Mouse (Mus musculus) forebrain, embryonic 10.5 days (tissue): Measurements from ENCODE around the gene Gm42791. TPM values are rescaled to one million over a fixed set of nuclear protein-coding genes. Genes with fewer than 3 reads are reported as not detected.

ENCODE experiments used
- DNase-seq: peaks from one replicate; pipeline ENCODE4 v3.0.0-alpha.2; 2017; ENCODE audit warnings: low spot score; ENCODE audit errors: extremely low spot score
- H3K27ac ChIP-seq: fragments of 300-500 bp; sonication (generic); 2 replicates; pipeline ENCODE4 v1.5.1; 2016; ENCODE audit warnings: mild to moderate bottlenecking
- H3K27me3 ChIP-seq: fragments of 300-500 bp; sonication (generic); 2 replicates; pipeline ENCODE4 v1.6.1; 2016; ENCODE audit warnings: mild to moderate bottlenecking; ENCODE audit not compliant: poor library complexity, severe bottlenecking
- H3K36me3 ChIP-seq: fragments of 300-500 bp; sonication (generic); replicated peaks from 2 replicates; pipeline ENCODE4 v1.6.1; 2016; ENCODE audit warnings: mild to moderate bottlenecking, moderate library complexity
- H3K4me1 ChIP-seq: fragments of 300-500 bp; sonication (generic); 2 replicates; pipeline ENCODE4 v1.6.1; 2016
- H3K4me3 ChIP-seq: fragments of 300-500 bp; sonication (generic); 2 replicates; pipeline ENCODE4 v1.5.1; 2016; ENCODE audit warnings: mild to moderate bottlenecking, moderate library complexity
- H3K9me3 ChIP-seq: fragments of 300-500 bp; sonication (generic); 2 replicates; pipeline ENCODE4 v1.6.1; 2016; ENCODE audit warnings: mild to moderate bottlenecking, moderate library complexity
- WGBS: fragments of 180-500 bp; shearing (Covaris S2); methylation state at CpG from one replicate; pipeline ENCODE4 v1.1.7; 2016; 5-methylcytosine and 5-hydroxymethylcytosine counted together
- polyA plus RNA-seq: library from polyadenylated mRNA; unstranded; fragments of >200 nt; fragmentation: Nextera tagmentation; extraction: Ambion mirVana; gene quantifications from 2 replicates; pipeline ENCODE4 v1.2.1, GENCODE M21; 2016

Gene Gm42791
- polyA plus RNA-seq, 1 experiment from 2014 or later, result 1.2 TPM

DNA sequence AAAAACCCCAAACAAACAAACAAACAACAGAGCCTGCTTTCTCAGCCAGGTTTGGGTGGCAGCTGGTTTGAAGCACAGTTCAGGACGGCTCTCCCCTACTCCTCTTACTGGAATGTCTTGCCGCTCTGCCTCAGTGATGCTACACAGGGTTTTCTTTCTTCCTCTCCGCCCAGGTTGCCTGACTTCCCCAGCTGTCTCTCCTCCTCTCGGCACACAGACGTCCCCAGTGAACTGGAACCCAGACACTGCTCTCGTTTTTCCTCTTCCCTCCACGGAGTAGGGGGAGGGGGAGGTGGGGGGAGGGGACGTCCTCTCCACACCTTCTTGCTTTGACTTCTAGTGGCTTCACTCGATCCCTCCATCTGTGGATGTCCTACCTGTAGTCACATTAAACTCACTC lies 10.1 kb upstream of the Gm42791 start:
- Histone ChIP-seq H3K27me3 (peaks cover 7% of the 10 kb centered on the region; the same call in 1 of the 2 replicates), H3K36me3 (no peaks in the 10 kb centered on the region), H3K4me3 (no peak overlapping the region), H3K9me3 (no peaks in the 10 kb centered on the region), H3K27ac (no peak overlapping the region), H3K4me1 (peaks cover 41% of the 10 kb centered on the region)
- 46% methylated on average over 9 of the region's 9 CpGs for WGBS
- no peak for DNase-seq

DNA sequence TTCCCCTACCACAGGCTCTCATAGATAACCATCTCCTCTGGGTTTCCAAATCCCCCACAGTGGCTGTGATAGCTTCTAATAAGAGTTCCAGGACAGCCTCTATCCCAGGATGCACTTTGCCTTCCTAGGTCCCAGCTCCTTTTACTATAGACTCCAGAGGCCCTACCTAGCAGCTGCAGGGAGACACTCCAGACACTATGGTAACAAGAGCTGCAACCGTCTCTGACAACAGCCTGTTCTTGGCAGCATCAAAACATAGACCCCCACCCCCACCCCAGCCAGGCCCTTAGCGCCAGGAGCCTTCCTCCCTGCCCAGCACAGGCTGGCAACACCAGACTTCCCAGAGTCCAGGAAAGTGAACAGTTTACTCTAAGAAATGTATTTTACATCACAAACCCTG lies 8.2 kb upstream of the Gm42791 start:
- Histone ChIP-seq H3K4me3 (no peak overlapping the region), H3K9me3 (no peaks in the 10 kb centered on the region), H3K4me1 (peaks cover 41% of the 10 kb centered on the region), H3K27ac (no peak overlapping the region), H3K27me3 (peaks cover 7% of the 10 kb centered on the region; the same call in 1 of the 2 replicates), H3K36me3 (no peaks in the 10 kb centered on the region)
- 58% methylated on average over 2 of the region's 2 CpGs for WGBS
- DNase-seq, result no peak

DNA sequence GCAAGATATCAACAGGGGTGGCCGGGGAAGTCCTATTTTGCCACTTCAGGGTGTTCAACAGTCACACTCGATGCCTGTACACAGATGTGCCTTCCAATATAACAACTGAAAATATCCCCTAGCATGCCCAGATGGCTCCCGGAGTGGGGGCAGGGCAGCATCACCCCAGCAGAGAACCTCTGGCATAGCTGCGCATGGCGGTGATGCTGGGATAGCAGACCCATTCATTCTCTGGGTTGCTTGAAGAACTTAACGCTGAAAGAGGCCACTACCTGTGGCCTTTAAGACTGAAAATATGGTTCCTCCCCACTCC lies 7.8 kb upstream of the Gm42791 start:
- H3K4me3 ChIP-seq, result no peak overlapping the region
- H3K27ac ChIP-seq, result no peak overlapping the region
- DNase-seq, result no peak
- no peaks in the 10 kb centered on the region for H3K9me3 ChIP-seq
- no peaks in the 10 kb centered on the region for H3K36me3 ChIP-seq
- 73% methylated on average over 6 of the region's 6 CpGs for WGBS
- peaks cover 41% of the 10 kb centered on the region for H3K4me1 ChIP-seq
- peaks cover 7% of the 10 kb centered on the region; the same call in 1 of the 2 replicates for H3K27me3 ChIP-seq

DNA sequence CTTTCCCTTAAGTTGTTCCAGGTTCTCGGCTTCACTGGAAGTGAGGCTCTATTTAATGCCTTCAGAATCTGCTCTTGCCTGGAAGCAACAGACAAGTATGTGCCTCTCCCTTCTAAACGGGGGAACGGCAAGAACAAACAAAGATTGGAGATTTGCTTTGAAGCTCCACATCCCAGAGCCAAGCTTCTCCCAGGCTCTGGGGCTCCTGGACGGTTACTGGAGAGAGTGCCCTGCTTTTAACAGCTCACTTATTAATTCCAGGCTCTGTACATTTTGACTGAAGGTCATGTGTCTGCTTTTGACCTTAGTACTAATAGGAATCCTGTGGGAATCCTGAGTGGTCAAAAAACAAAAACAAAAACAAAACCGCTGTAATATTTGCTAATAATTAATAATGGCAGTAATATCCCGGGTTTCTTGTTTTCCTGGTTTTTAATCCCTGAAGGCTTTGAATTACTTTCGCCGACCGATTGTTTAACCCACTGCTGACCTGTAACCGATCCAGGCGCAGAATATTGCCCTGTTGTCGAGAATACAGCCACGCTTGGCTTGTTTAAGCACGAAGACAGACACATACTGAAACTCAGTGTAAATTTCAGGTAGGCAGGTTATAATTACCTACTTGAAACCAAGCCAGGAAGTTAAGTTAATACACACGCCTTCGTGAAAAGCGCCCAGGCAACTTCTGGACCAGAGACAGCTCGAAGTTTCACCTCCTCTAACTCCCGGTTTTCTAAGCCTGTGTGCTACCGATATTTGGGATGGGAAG lies 7.3 kb upstream of the Gm42791 start:
- H3K27ac ChIP-seq, result no peak overlapping the region; the same call in 1 of the 2 replicates
- no peak overlapping the region for H3K4me3 ChIP-seq
- H3K36me3 ChIP-seq, result no peaks in the 10 kb centered on the region
- H3K27me3 ChIP-seq, result peaks cover 7% of the 10 kb centered on the region; the same call in 1 of the 2 replicates
- peaks cover 39% of the 10 kb centered on the region for H3K4me1 ChIP-seq
- no peak for DNase-seq
- WGBS, result 71% methylated on average over 20 of the region's 20 CpGs
- H3K9me3 ChIP-seq, result no peaks in the 10 kb centered on the region

DNA sequence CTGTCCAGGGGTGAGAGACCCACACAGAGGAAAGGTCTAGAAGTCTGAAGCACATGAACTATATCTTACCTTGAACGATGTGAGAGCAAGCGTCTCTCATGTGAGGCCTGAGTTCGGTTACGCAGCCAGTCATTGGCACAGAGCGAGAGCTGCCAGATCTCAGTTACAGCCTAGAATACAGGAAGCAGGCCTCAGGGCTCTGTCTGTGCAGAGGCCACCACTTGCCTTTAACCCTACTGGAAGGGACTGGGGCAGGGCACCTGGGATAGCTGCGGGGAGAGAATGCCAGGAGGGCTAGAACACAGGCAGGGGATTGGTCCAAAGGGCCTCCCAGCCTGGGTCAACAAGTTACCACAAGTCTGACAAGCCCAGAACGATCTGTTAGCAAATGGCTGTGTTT lies 4.9 kb upstream of the Gm42791 start:
- H3K27ac ChIP-seq, result peak overlapping the region; percentile 33; the same call in 1 of the 2 replicates
- WGBS, result 91% methylated on average over 7 of the region's 7 CpGs

DNA sequence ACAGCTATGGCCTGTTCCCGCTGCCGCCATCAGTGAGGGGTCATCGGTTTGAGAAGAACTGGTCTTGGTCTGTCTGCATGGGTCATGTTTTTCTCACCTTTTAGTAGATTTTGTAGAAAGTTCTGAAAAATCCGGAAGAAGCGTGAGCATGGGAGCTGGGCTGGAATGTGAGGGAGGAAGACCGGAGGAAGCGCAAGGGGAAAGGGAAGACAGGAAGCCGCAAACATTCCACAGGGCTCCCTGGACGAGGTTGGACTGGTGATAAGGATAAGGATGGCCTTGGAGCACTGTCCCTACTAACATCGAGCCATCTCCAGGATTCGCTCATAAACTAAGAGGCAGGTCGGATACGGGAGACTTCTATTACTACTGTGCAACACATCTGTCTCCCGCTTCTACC lies 3.6 kb upstream of the Gm42791 start:
- Histone ChIP-seq H3K36me3 (peaks cover 3% of the 10 kb centered on the region; the same call in 1 of the 2 replicates), H3K27me3 (no peaks in the 10 kb centered on the region), H3K4me1 (peaks cover 44% of the 10 kb centered on the region), H3K27ac (no peak overlapping the region), H3K4me3 (no peak overlapping the region), H3K9me3 (0 out of 2 replicates have a peak, but pooled peaks cover 1% of the 10 kb centered on the region)
- DNase-seq, result no peak
- WGBS, result 85% methylated on average over 14 of the region's 14 CpGs

More for the DNA sequence above, 4.9 kb upstream of the Gm42791 start:
- H3K27me3 ChIP-seq, result no peaks in the 10 kb centered on the region
- H3K4me3 ChIP-seq, result no peak overlapping the region
- H3K36me3 ChIP-seq, result no peaks in the 10 kb centered on the region
- H3K9me3 ChIP-seq, result no peaks in the 10 kb centered on the region
- no peak for DNase-seq
- peaks cover 35% of the 10 kb centered on the region for H3K4me1 ChIP-seq

DNA sequence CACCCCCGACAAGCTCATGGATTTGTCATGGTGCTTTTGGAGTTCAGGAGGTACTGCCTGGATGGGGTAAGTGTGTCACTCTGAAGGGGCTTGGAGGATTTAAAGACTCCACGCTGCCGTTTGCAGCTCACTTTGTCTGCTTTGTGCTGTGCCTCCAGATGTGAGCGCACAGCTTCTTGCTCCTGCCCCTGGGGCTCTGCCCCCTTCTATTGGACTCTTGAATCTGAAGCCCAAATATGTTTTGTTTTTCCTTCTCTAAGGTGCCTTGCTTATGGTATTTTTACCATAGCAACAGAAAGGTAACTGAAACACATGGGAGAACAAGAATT lies 1.7 kb upstream of the Gm42791 start:
- Histone ChIP-seq H3K4me1 (peaks cover 28% of the 10 kb centered on the region), H3K27ac (peak overlapping the region; percentile 30; the same call in 1 of the 2 replicates), H3K36me3 (peaks cover 18% of the 10 kb centered on the region), H3K4me3 (no peak overlapping the region), H3K9me3 (peaks cover 14% of the 10 kb centered on the region; the same call in 1 of the 2 replicates), H3K27me3 (no peaks in the 10 kb centered on the region)
- DNase-seq, result no peak
- WGBS, result 81% methylated on average over 4 of the region's 4 CpGs

DNA sequence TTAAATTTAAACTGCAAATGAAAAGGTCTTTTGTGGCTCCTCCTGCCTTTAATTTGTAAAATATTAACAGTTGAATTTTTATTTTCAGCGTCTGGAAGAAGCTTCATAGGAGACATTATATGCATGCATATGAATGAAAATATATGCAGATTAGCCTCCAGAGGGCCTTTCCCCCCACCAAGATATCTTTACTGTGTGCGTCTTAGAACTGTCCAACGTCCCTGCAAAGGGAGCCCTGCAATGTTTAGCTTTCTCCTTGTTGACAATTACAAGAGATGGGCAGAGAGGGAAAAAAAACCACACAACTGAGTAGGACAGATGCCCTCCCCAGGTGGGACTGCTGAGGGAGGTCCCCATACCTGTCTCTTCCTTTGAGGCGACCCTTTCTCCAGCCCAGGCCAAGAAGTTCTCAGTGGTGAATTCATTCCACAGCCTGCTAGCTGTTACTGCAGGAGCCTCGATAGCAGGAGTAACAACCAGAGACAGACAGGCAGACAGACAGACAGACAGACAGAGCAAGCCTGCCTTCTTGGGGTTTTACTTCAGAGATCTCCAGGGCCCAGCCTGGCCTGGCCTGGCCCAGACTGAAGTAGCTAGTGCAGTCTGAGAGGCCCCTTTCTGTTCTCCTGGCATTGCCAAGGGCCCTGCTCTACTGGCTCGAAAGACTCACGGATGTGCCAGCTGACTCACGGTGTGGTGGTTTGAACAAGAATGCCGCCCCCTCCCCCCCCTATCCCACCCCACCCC lies 1.2 kb upstream of the Gm42791 start:
- peaks cover 15% of the 10 kb centered on the region; the same call in 1 of the 2 replicates for H3K9me3 ChIP-seq
- H3K36me3 ChIP-seq, result peaks cover 23% of the 10 kb centered on the region
- no peaks in the 10 kb centered on the region for H3K27me3 ChIP-seq
- no peak for DNase-seq
- H3K27ac ChIP-seq, result peak overlapping the region; percentile 30; the same call in 1 of the 2 replicates
- peaks cover 28% of the 10 kb centered on the region for H3K4me1 ChIP-seq
- 79% methylated on average over 8 of the region's 9 CpGs for WGBS
- H3K4me3 ChIP-seq, result no peak overlapping the region

DNA sequence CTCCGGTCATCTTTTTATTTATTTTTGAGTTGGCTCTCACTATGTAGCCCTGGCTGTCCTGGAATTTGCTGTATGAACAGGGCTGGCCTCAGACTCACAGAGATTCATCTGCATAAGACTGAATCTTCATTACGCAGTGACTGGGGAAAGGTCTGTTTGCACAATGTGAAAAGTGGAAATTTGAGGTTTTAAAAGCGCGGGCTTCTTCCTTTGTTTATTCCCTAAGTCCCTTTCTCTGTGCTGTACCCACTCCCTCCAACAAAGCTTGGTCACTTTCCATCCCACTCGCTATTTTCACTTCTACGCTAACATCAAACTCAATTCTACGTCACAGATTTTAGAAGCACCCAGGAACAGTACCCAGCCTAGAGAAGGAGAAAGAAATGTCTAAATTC lies 639 bp downstream of the Gm42791 start:
- Histone ChIP-seq H3K4me1 (peaks cover 28% of the 10 kb centered on the region), H3K36me3 (peaks cover 23% of the 10 kb centered on the region), H3K9me3 (peaks cover 27% of the 10 kb centered on the region; the same call in 1 of the 2 replicates), H3K27ac (peak overlapping the region; percentile 92), H3K27me3 (no peaks in the 10 kb centered on the region), H3K4me3 (peak overlapping the region; percentile 62)
- no peak for DNase-seq
- 81% methylated on average over 7 of the region's 7 CpGs for WGBS

DNA sequence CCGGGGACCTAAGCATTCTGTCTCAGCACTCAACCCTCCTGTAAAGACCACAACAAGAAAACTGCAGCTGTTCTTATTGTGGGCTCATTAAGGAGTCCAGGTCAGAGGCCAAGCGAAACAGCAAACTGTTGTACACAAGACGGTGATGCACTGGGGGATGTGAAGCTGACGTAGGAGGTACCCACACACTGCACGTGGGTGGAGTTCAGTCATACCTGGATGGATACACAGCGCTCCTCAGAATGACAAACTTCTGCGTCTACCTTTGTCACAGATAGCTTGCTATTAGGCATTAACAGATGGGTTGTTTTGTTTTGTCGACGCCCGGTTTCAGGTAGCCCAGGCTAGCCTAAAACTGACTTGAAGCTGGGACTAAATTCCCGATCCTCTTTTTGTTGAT lies 2.3 kb downstream of the Gm42791 start:
- Histone ChIP-seq H3K9me3 (peaks cover 40% of the 10 kb centered on the region), H3K36me3 (peaks cover 23% of the 10 kb centered on the region), H3K4me3 (no peak overlapping the region), H3K27ac (no peak overlapping the region), H3K4me1 (peaks cover 28% of the 10 kb centered on the region), H3K27me3 (no peaks in the 10 kb centered on the region)
- WGBS, result 98% methylated on average over 11 of the region's 11 CpGs
- no peak for DNase-seq

DNA sequence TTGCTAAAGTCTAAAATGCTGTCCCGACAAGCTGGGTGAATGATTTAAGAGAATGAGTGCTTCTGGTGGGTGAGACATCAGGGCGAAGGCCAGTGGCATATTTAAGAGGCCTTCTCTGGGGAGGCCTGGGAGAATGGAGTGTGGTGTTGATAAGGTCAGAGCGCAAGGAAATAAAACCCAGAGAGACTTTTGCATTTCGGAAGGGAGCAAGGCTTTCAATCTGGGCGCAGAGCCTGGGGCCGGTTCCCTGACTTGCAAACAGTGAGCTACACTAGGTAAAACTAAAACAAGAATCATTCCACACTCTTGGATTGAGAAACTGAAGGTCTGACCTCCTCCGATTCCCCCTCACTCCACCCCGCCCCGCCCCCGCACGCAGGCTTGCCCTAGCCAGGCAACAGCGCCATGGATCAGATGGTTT lies 4.0 kb downstream of the Gm42791 start:
- no peak for DNase-seq

DNA sequence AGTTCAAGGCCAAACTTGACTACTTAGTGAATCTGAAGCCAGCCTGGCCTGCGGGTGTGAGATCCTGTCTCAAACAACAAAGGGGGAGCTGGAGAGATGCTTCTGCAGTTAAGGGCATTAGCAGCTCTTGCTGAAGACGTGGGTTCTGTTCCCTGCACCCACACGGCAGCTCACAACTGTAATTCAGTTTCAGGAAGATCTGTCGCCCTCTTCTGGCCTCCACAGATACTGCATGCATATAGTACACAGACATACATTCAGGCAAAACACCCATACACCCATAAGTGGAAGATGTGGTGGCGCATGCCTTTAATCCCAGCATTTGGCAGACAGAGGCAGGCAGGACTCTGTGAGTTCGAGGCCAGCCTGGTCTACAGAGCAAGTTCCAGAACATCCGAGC lies 5.5 kb downstream of the Gm42791 start:
- DNase-seq, result no peak
- Histone ChIP-seq H3K27ac (no peak overlapping the region), H3K9me3 (peaks cover 45% of the 10 kb centered on the region), H3K36me3 (peaks cover 23% of the 10 kb centered on the region), H3K4me3 (no peak overlapping the region), H3K27me3 (no peaks in the 10 kb centered on the region), H3K4me1 (peaks cover 13% of the 10 kb centered on the region)
- WGBS, result 84% methylated on average over 7 of the region's 7 CpGs

More for the DNA sequence above, 4.0 kb downstream of the Gm42791 start:
- Histone ChIP-seq H3K27me3 (no peaks in the 10 kb centered on the region), H3K4me1 (peaks cover 20% of the 10 kb centered on the region), H3K9me3 (peaks cover 45% of the 10 kb centered on the region), H3K4me3 (no peak overlapping the region), H3K36me3 (peaks cover 23% of the 10 kb centered on the region), H3K27ac (no peak overlapping the region)
- 86% methylated on average over 12 of the region's 12 CpGs for WGBS

DNA sequence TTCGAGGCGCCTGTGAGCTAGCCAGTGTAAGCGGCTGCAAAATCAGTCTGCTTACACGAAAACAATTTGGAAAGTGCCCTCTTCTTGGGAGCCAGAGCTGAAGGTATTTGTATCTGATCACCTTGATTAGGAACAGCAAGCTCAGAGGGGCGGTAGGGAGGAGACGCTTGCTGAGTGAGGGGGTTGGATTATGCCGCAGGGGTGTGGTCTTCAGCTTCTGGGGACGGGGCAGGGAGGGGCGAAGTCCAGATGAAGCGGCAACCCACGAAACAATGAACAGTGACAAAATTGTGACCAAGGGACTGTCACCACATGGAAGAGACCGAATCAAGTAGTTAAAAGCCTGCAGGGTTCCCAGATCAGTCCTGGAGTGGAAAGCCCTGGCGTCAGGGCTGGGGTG lies 10.0 kb downstream of the Gm42791 start:
- no peak overlapping the region for H3K4me3 ChIP-seq
- DNase-seq, result no peak
- H3K4me1 ChIP-seq, result peaks cover 7% of the 10 kb centered on the region
- 42% methylated on average over 13 of the region's 13 CpGs for WGBS
- no peaks in the 10 kb centered on the region; the same call in 1 of the 2 replicates for H3K36me3 ChIP-seq
- peaks cover 26% of the 10 kb centered on the region for H3K9me3 ChIP-seq
- no peaks in the 10 kb centered on the region for H3K27me3 ChIP-seq
- no peak overlapping the region for H3K27ac ChIP-seq
